Mouse (Mus musculus): Measurements from ENCODE around the gene Gramd1c.

Gramd1c gene

GRCm38 (mm10) chr16:43963291-43963690, 99.9 kb downstream of the Gramd1c start:
- no peak for DNase-seq (ENCODE audit: low spot score)

GRCm38 (mm10) chr16:43958038-43958437, 105.1 kb downstream of the Gramd1c start:
- no peak for DNase-seq (ENCODE audit: low spot score)

- DNase-seq (ENCODE audit: low spot score): no peak
Measured at GRCm38 (mm10) chr16:43954913-43955312, 108.2 kb downstream of the Gramd1c start.

GRCm38 (mm10) chr16:43951591-43951990, 111.6 kb downstream of the Gramd1c start:
- no peak for DNase-seq (ENCODE audit: low spot score)

GRCm38 (mm10) chr16:43945869-43946268, 117.3 kb downstream of the Gramd1c start:
- DNase-seq (ENCODE audit: low spot score): no peak

- no peak for DNase-seq (ENCODE audit: low spot score)
Measured at GRCm38 (mm10) chr16:43945351-43945750, 117.8 kb downstream of the Gramd1c start.

- DNase-seq (ENCODE audit: low spot score): no peak
Measured at GRCm38 (mm10) chr16:43940846-43941245, 122.3 kb downstream of the Gramd1c start.

GRCm38 (mm10) chr16:43935892-43936291, 127.3 kb downstream of the Gramd1c start:
- DNase-seq (ENCODE audit: low spot score): no peak

- DNase-seq (ENCODE audit: low spot score): no peak
Measured at GRCm38 (mm10) chr16:43935367-43935766, 127.8 kb downstream of the Gramd1c start.

GRCm38 (mm10) chr16:43934856-43935255, 128.3 kb downstream of the Gramd1c start:
- no peak for DNase-seq (ENCODE audit: low spot score)

GRCm38 (mm10) chr16:43933041-43933440, 130.1 kb downstream of the Gramd1c start:
- no peak for DNase-seq (ENCODE audit: low spot score)

GRCm38 (mm10) chr16:43932319-43932718, 130.8 kb downstream of the Gramd1c start:
- no peak for DNase-seq (ENCODE audit: low spot score)

- DNase-seq (ENCODE audit: low spot score): no peak
Measured at GRCm38 (mm10) chr16:43931502-43931901, 131.6 kb downstream of the Gramd1c start.

GRCm38 (mm10) chr16:43930577-43930976, 132.6 kb downstream of the Gramd1c start:
- DNase-seq (ENCODE audit: low spot score): no peak
